ENCODE assay signal across 9 mouse cellular contexts in genomic region chr3:102275256-102276022, GRCm38 (mm10).
A peak's percentile ranks its signal among the peaks of the same experiment; 100 is the strongest.
DNase-seq lines count a peak whose midpoint lies in the region; ATAC-seq and TF ChIP-seq lines count a peak whose summit lies in the region.
"Had no signal": no experiment of that assay in that cellular context is flagged by ENCODE, and none has a peak within 500 bp of the region (broad histone marks: within the 10 kb centered on the region; RNA-seq: fewer than 3 reads in every experiment).

No protein-coding gene starts in this region.

- no peak overlapping the region for H3ac ChIP-seq in myocyte (ENCODE audit: control insufficient read depth, insufficient read length)

- no peaks in the 10 kb centered on the region for H3K79me2 ChIP-seq in myocyte (ENCODE audit: control insufficient read depth, insufficient read depth)

- H3K27me3 ChIP-seq in embryonic facial prominence, embryonic 14.5 days (replicated peaks; ENCODE audit: control insufficient read depth, insufficient read depth, low read length), result no peaks in the 10 kb centered on the region
- H3K27me3 ChIP-seq in embryonic facial prominence, embryonic 10.5 days (replicated peaks; ENCODE audit: low read depth, poor library complexity, severe bottlenecking), result no peaks in the 10 kb centered on the region
- no peaks in the 10 kb centered on the region for H3K27me3 ChIP-seq in intestine, postnatal 0 days (replicated peaks; ENCODE audit: control insufficient read depth, insufficient read depth, low read length)
- no peaks in the 10 kb centered on the region for H3K27me3 ChIP-seq in myocyte (ENCODE audit: control insufficient read depth, insufficient read depth, insufficient read length)
- no peaks in the 10 kb centered on the region for H3K27me3 ChIP-seq in forebrain, embryonic 13.5 days
- H3K27me3 ChIP-seq in forebrain, embryonic 14.5 days (replicated peaks; ENCODE audit: control insufficient read depth, insufficient read depth, low read length), result no peaks in the 10 kb centered on the region

- intact Hi-C loops in gastrocnemius, postnatal 14 days (cut with DNase I; ENCODE audit: low total_unique reads), result no loop called here

- H3K4me1 ChIP-seq in embryonic facial prominence, embryonic 14.5 days (ENCODE audit: control insufficient read depth, insufficient read depth, low read length), result 0 out of 2 replicates have a peak, but pooled peaks cover 10% of the 10 kb centered on the region
- H3K4me1 ChIP-seq in embryonic facial prominence, embryonic 10.5 days, result peaks cover 9% of the 10 kb centered on the region; the same call in 1 of the 2 replicates
- H3K4me1 ChIP-seq in intestine, postnatal 0 days (replicated peaks; ENCODE audit: control insufficient read depth, insufficient read depth, low read length), result no peaks in the 10 kb centered on the region
- no peaks in the 10 kb centered on the region for H3K4me1 ChIP-seq in forebrain, embryonic 13.5 days
- no peaks in the 10 kb centered on the region for H3K4me1 ChIP-seq in forebrain, embryonic 14.5 days (ENCODE audit: control insufficient read depth, insufficient read depth, low read length)

- no peaks in the 10 kb centered on the region for H3K36me3 ChIP-seq in embryonic facial prominence, embryonic 14.5 days (ENCODE audit: control insufficient read depth, insufficient read depth, low read length)
- no peaks in the 10 kb centered on the region for H3K36me3 ChIP-seq in embryonic facial prominence, embryonic 10.5 days (replicated peaks)
- H3K36me3 ChIP-seq in intestine, postnatal 0 days (ENCODE audit: control insufficient read depth, insufficient read depth), result no peaks in the 10 kb centered on the region
- H3K36me3 ChIP-seq in myocyte (ENCODE audit: control insufficient read depth, insufficient read depth), result no peaks in the 10 kb centered on the region
- H3K36me3 ChIP-seq in forebrain, embryonic 13.5 days (ENCODE audit: poor library complexity, severe bottlenecking), result no peaks in the 10 kb centered on the region
- no peaks in the 10 kb centered on the region for H3K36me3 ChIP-seq in forebrain, embryonic 14.5 days (ENCODE audit: control insufficient read depth, insufficient read depth, low read length)

- no peak overlapping the region for H3K4me3 ChIP-seq in embryonic facial prominence, embryonic 14.5 days (ENCODE audit: low read depth, low read length)
- H3K4me3 ChIP-seq in embryonic facial prominence, embryonic 10.5 days, result no peak overlapping the region
- no peak overlapping the region for H3K4me3 ChIP-seq in intestine, postnatal 0 days (ENCODE audit: low read depth, low read length)
- H3K4me3 ChIP-seq in myocyte, result no peak overlapping the region
- H3K4me3 ChIP-seq in forebrain, embryonic 13.5 days, result no peak overlapping the region
- H3K4me3 ChIP-seq in forebrain, embryonic 14.5 days (ENCODE audit: low read depth, low read length), result no peak overlapping the region

- H3K9ac ChIP-seq in embryonic facial prominence, embryonic 14.5 days (ENCODE audit: low read depth, low read length), result no peak overlapping the region
- H3K9ac ChIP-seq in intestine, postnatal 0 days (ENCODE audit: low read depth, low read length), result no peak overlapping the region
- H3K9ac ChIP-seq in forebrain, embryonic 13.5 days, result no peak overlapping the region
- H3K9ac ChIP-seq in forebrain, embryonic 14.5 days (ENCODE audit: low read length), result no peak overlapping the region

- WGBS in embryonic facial prominence, embryonic 14.5 days, result 63% methylated on average over 7 of the region's 7 CpGs
- 83% methylated on average over 7 of the region's 7 CpGs for WGBS in embryonic facial prominence, embryonic 10.5 days
- WGBS in intestine, postnatal 0 days, result 67% methylated on average over 7 of the region's 7 CpGs
- WGBS in forebrain, embryonic 13.5 days, result 86% methylated on average over 7 of the region's 7 CpGs
- 89% methylated on average over 7 of the region's 7 CpGs for WGBS in forebrain, embryonic 14.5 days

- no peaks in the 10 kb centered on the region for H3K9me3 ChIP-seq in embryonic facial prominence, embryonic 14.5 days (ENCODE audit: control insufficient read depth, low read length)
- no peaks in the 10 kb centered on the region for H3K9me3 ChIP-seq in embryonic facial prominence, embryonic 10.5 days
- H3K9me3 ChIP-seq in intestine, postnatal 0 days (ENCODE audit: control insufficient read depth), result no peaks in the 10 kb centered on the region
- no peaks in the 10 kb centered on the region for H3K9me3 ChIP-seq in forebrain, embryonic 13.5 days (replicated peaks)
- no peaks in the 10 kb centered on the region for H3K9me3 ChIP-seq in forebrain, embryonic 14.5 days (replicated peaks; ENCODE audit: control insufficient read depth, low read length)

- ATAC-seq in embryonic facial prominence, embryonic 14.5 days (ENCODE audit: low read depth), result no peak
- no peak for ATAC-seq in intestine, postnatal 0 days
- no peak for ATAC-seq in forebrain, embryonic 13.5 days
- ATAC-seq in forebrain, embryonic 14.5 days, result no peak

- H3K27ac ChIP-seq in embryonic facial prominence, embryonic 14.5 days (replicated peaks; ENCODE audit: low read depth, low read length), result no peak overlapping the region
- no peak overlapping the region for H3K27ac ChIP-seq in embryonic facial prominence, embryonic 10.5 days (replicated peaks)
- no peak overlapping the region for H3K27ac ChIP-seq in intestine, postnatal 0 days (ENCODE audit: low read depth, low read length)
- H3K27ac ChIP-seq in forebrain, embryonic 13.5 days, result no peak overlapping the region
- no peak overlapping the region for H3K27ac ChIP-seq in forebrain, embryonic 14.5 days (ENCODE audit: low read depth, low read length)

- DNase-seq in embryonic facial prominence, embryonic 14.5 days (ENCODE audit: low spot score), result peak; percentile 45
- no peak for DNase-seq in embryonic facial prominence, embryonic 10.5 days (ENCODE audit: low spot score)
- peak; percentile 62 for DNase-seq in gastrocnemius, postnatal 14 days
- no peak for DNase-seq in right cerebral cortex, postnatal 36 days (ENCODE audit: low spot score in 2 of 2)
- DNase-seq in forebrain, embryonic 14.5 days (ENCODE audit: low spot score), result no peak
- DNase-seq: thymus, postnatal 4 days had no signal

- TF ChIP-seq POLR2A in myocyte (IDR thresholded peaks at IDR 0.05; ENCODE audit: insufficient read length, low read depth), result no peak

- peak; percentile 31; the same call in 1 of the 2 replicates for TF ChIP-seq CTCF in intestine, postnatal 0 days (IDR thresholded peaks at IDR 0.05; ENCODE audit: low read depth)

- no peak overlapping the region for H3K4me2 ChIP-seq in embryonic facial prominence, embryonic 14.5 days (ENCODE audit: low read depth, low read length)
- no peak overlapping the region for H3K4me2 ChIP-seq in intestine, postnatal 0 days (replicated peaks; ENCODE audit: low read depth)
- H3K4me2 ChIP-seq in myocyte (ENCODE audit: low read depth), result no peak overlapping the region
- no peak overlapping the region for H3K4me2 ChIP-seq in forebrain, embryonic 13.5 days
- H3K4me2 ChIP-seq in forebrain, embryonic 14.5 days (ENCODE audit: low read length), result no peak overlapping the region

TF ChIP-seq in myocyte, 11 proteins besides CTCF, POLR2A, EP300 and RAD21:
- TF ChIP-seq CEBPB (IDR thresholded peaks at IDR 0.05; ENCODE audit: insufficient read depth, poor library complexity, severe bottlenecking) (0 out of 2 replicates have a peak, but pooled peaks have one; percentile 37), SRF (IDR thresholded peaks at IDR 0.05; ENCODE audit: control insufficient read depth, insufficient read length, low read depth) (no peak), MYOD1 (IDR thresholded peaks at IDR 0.05; ENCODE audit: control insufficient read depth in 1 of 3, insufficient read length in 2 of 3, low read depth in 2 of 3) (peak in 2 of 3 experiments; percentile 53 to 60), MYOG (IDR thresholded peaks at IDR 0.05; ENCODE audit: control insufficient read depth in 1 of 3, insufficient read depth in 1 of 3, insufficient read length in 2 of 3, low read depth in 2 of 3) (peak in 1 of 3 experiments; percentile 74)

Comparison
In these comparisons a context has a peak if more than half of its experiments do, and no peak if none do; other contexts are left out.
1. DNase-seq: peak in embryonic facial prominence, embryonic 14.5 days (single experiment) and gastrocnemius, postnatal 14 days (single experiment); none in embryonic facial prominence, embryonic 10.5 days (single experiment), right cerebral cortex, postnatal 36 days (0 of 2) and forebrain, embryonic 14.5 days (single experiment).